Mouse (Mus musculus) erythroblast, adult 5-6 weeks (primary cell): Measurements from ENCODE around the gene Nfx1. TPM values are rescaled to one million over a fixed set of nuclear protein-coding genes. Genes with fewer than 3 reads are reported as not detected.

Source experiments
- ATAC-seq: replicated peaks from 2 replicates; pipeline ENCODE4 v1.8.0; 2016; ENCODE audit warnings: moderate number of reproducible peaks, mild to moderate bottlenecking, moderate TSS enrichment, inconsistent platforms; ENCODE audit not compliant: poor library complexity, low FRiP score, severe bottlenecking
- total RNA-seq, 2 experiments: library from RNA; stranded (forward) in 1 of 2; stranded (reverse) in 1 of 2; fragments of 150-400 nt in 1 of 2; fragments of 200-764, 138-1000 nt in 1 of 2; gene quantifications; 2 replicates each; pipeline versions ENCODE4 v1.2.3 to v1.2.4; 2015 to 2017; ENCODE audit warnings: low replicate concordance in 2 of 2

Gene Nfx1
- total RNA-seq, 2 experiments from 2014 or later: 8.8 to 19.3 TPM

DNA sequence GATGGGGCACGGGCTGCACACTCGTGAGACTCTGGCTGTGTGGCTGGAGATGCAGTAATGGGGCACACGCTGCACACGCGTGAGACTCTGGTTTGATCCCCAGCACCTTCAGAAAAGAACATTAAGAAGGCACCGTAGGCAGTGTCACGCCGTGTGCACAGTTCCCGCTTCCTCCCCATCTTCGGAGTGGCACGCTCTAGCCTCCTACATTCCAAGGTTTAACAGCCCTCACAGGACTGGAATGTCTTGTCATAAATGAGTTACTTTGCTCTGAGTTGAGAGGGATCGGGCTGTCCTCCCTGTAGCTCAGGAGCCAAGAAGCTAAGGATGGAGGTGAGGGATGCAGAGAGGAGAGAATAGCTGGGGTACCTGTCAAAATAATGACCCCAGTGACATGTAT, 72.2 kb downstream of the Nfx1 start:
- ATAC-seq: no peak

DNA sequence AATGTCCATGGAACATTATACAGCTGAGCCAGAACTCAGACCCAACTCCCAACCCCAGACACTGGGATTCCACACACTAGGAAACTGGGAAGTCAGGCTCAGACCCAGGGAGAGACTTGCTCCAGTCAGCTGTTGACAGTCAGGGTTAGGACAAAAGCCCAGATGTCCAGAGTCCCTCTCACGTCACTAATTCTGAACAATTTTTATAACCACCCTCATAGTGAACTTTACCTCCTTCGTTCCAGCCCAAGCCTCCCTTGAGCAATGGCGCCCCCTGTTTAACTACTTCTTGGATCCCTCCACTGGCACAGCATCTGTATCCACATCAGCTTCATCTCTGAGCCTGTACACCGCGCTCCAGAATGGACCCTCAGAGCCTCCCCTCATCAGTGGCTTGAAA, 73.3 kb downstream of the Nfx1 start:
- no peak for ATAC-seq

DNA sequence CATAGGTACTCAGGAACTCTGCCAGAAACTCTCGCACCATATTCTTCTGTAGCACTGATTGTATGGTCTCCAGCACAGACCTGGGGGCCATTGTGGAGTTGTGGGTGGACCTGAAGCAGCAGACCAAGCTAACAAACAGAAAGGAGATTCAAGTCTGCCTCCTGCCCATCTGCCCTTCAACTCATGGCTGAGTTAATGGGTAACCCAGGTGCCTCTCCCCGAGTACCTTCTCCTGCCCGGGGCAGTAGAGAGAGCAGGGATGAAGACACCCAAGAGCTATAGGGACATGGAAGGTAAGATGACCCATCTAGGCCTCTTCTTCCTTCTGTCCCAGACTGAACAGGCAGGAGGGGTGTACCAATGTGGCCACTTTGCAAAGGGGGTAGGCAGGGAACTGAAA, 74.6 kb downstream of the Nfx1 start:
- ATAC-seq: no peak

DNA sequence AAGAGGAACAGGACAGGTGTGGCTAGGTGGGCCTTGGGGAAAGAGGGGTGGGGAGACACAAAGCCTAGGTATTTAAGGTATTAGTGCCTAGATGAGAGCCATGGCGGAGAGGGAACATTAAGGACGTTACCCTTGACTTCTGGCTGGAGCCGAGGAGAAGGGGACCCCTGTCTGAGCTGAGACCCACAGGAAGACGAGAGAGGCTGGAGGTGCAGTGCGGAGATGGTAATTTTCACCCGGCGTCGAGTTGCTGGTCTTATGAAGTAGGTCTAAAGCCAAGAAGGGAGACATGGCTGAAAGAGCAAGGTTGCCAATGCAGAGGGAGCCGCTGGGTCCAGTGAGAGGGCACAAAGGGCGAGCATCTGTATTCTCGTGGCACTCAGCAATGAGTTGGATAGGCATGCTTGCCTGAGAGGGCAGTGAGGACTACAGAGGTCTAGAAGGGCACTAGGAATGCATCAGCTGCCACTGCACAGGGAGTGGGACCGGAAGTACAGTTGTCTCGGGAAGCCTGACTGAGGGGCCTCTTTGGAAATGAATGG, 75.6 kb downstream of the Nfx1 start:
- no peak for ATAC-seq

DNA sequence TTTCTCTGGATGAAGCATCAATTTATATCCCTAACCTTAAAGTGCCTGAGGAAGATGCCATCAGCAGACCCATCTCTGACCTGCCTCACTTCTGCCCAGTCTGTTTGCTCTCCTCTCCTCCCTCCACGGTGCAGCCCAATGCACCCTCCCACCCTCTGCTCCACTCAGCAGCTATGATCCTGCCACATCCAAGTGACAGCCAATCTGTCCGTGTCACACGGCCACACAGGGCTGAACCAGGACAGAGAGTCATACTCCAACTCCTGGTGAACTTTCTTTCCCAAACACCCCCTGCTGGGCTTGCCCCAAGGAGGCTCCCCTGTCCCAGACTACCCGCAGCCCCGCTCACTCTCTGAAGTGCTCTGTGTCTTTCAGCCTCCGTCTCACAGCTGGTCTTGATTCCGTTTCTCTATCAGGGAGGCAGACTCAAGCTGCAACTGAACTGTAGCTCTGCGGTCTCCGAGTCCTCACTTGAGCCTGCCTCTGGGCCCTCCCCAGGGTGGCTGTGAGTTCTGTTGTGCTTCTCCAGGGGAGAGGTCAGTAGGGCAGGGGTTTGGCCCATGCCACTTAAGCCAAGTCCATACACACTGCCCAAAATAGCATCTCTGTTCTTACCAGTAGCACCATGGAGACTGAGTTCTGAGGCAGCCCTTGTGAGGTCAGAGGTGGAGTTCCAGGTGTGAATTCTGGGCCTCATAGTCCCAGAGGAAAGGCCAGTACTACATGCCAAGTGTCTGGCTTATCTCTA, 77.0 kb downstream of the Nfx1 start, which contains the start of gene Aqp7:
TSS of gene Aqp7 (minus strand) at position 616 of the 748 bp plus-strand sequence.
- no peak for ATAC-seq

DNA sequence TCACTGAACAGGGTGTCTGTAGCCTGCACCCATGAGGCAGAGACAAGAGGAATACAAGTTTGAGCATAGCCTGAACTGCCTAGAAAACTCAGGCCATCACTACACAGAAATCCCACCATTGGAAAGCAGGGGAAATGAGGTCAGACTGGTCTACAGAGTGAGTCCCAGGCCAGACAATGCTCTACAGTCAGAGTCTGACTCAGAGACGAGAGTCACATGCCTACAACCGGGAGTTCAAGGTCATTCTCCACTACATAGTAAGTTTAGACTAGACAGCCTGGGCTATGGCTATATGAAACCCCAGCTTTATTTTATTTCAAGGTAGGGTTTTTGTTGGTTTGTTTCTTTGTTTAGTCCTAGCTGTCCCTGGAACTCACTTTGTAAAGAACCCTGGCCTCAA, 78.2 kb downstream of the Nfx1 start:
- no peak for ATAC-seq

DNA sequence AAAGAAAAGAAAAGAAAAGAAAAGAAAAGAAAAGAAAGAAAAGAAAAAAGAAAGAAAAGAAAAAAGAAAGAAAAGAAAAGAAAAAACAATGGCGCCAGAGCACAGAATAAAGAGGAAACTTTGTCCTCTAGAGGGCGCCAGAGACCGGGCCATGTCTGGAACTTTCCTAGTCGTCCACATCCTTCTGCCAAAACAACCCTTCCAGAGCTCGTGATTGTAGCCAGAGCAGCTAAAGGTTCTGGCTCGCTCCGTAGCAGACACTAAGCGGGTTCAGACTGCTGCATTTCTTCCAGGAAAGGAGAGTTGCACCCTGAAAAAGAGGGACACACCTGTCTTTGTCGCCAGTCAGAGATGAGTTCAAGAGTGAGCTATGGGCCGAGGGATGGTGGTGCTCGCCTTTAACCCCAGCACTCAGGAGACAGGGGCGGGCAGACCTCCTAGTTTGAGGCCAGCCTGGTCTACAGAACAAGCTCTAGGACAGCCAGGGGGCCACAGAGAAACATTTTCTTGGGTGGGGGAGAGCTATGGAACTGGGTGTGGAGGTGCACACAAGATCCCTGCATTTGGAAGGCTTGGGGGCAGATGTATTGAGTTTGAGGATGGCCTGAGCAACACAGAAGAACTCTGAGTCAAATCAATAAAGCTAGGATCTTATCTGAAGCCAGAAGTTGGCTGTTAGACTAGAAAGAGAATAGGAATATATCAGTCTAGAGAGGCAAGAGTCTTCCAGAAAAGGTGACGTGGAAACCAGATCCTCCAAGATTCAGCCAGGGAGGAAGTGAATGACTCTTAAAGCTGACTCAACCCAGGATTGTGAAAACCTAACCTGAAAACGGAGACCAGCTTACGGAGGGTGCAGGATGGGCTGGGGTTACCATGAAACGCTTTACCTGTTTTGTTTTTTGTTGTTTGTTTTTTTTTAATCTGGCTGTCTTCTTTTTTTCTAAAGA, 80.3 kb downstream of the Nfx1 start:
- ATAC-seq: peak; percentile 74

DNA sequence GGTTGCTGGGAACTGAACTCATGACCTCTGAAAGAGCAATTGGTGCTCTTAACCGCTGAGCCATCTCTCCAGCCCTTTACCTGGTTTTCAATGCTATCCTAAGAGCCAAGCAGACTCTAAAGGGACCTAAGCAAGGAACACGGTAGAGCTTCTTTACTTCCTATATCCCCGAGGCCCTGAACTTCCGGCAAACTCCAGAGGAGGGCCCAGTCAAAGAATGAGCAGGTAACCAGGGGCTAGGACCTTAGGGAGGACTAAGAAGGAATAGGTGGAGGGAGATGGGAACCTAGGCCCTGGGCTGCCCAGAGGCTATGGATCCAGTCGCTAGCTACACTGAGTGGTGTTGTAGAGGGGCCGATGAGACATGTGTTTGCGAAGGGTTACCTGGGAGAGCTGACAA, 81.1 kb downstream of the Nfx1 start:
- no peak for ATAC-seq

DNA sequence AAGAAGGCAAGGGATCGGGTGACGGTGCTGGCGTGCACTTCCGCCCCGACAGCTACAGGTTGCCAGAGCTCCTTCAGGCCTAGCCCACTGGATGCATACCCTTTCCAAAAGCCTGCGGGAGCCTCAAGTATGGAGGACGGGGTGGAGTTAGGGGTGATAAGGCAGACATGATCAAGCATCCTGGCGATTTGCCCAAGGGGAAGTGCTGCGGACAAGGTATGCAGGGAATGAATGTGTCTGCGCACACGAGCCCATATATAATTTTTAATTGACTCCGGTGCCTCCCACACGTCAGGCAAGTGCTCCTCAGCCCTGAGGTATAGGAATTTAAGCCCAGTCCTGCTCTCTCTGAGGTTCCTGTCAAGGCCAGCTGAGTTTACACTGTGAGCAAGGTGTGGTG, 84.4 kb downstream of the Nfx1 start:
- no peak for ATAC-seq

DNA sequence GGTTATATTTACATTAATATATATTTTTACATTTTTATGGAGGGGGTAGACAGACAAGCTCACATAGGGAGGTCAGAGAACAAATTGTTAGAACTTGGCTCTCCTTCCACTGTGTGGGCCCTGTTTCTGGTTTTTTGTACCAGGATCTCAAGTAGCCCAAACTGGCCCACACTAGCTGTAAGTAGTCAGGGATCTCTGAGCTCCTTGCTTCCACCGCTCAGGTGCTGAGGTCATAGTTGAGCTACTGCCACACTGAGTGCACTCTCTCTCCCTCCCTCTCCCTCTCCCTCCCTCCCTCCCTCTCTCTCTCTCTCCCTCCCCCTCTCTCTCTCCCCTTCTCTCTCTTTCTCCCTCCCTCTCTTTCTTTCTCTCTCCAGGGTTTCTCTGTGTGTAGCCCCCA, 85.5 kb downstream of the Nfx1 start:
- ATAC-seq: no peak

DNA sequence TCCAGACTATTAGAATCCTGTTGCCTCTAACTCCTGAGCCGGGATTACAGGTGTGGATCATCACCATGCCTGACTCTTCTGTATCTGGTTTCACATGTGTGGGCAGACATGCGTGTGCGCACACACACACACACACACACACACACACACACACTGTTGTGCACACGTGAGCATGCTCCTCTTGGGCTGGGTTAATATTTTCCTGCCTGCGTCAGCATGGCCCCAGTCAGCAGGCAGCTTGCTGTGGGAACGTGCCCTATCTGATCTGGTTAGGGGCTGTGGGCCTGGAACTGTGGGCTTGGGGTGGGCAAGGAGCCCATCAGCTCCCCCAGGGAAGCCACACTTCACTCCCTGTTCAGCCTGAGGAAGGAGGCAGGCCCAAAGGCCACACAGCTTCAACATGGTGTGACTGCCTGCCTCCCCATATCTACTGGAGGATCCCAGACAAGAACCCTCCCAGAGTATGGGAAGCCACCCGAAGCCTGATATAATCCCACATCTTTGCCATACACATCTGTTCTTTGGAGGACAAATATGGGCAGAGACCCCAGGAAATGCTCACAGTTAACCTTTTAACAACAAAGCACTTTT, 86.1 kb downstream of the Nfx1 start:
- ATAC-seq: no peak

DNA sequence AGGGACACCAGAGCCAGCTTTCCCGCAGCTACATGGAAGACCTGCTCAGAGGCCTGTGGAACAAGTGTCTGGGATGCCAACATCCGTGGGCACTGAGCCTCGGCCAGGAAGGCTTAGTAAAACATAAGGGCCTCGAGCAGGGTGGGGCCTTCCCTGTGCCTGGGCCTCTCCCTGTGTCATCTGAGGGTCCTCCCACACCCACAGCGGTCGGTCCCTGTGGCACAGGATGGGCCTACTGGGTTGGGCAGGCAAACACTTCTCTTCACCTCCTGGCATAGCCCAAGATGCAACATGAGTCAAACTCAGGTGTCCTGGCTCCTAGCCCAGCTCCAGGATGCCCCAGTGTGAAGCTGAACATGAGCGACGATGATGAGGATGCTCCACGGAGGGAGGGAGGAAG, 86.7 kb downstream of the Nfx1 start:
- no peak for ATAC-seq

DNA sequence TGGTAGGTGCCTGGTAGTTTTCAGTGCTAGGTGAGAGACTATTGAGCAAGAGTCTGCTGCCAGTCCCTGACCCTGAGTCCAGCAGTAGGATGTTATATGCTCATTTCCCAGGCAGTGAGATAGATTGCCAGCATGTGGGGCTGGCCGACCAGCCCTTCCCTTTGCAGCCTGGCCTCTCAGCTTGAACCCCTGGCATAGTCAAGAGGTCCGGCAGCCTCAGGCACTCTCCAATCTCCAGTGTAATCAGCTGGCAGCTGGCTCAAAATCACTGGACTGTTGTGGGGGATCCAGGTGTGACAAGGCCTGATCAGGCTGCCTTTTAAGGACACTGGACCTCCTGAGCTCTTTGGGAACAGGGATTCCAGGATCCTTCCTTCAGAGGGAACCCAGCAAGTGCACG, 92.6 kb downstream of the Nfx1 start:
- no peak for ATAC-seq

DNA sequence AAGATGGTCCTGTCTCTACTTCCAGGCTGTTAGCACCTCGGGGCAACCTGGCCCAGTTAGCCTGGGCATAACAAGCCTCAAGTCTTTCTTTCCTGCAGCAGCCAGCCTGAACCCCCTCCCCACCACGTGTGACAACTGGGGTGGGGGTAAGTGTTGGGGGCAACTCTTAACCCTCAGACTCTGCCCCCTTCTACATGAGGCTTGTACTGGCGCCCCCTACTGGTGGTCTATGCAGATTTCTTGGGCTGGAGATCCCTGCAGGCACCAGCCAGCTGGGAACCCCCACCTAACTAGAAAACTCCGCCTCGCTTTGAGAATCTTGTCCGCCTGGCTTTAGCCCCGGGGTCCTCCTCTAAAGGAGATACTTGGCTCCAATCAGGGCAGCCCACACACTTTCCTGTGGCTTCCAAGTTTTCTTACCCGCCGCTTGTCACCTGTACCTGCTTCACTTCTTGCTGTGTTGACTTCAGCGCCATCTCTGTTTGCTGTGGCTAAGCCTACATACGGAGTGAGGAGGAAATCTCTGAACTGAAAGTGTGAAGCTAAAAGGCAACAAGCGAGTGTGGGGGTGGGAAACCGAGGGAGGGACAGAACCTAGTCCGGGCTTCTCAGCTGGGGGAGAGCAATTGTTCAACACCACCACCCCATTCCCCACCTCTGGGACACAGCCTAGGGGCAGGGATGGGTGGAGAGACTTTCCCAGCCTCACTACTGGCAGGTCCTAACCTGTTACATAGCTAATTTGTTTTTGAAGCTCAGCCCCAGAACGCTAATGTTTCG, 93.4 kb downstream of the Nfx1 start:
- ATAC-seq: no peak

DNA sequence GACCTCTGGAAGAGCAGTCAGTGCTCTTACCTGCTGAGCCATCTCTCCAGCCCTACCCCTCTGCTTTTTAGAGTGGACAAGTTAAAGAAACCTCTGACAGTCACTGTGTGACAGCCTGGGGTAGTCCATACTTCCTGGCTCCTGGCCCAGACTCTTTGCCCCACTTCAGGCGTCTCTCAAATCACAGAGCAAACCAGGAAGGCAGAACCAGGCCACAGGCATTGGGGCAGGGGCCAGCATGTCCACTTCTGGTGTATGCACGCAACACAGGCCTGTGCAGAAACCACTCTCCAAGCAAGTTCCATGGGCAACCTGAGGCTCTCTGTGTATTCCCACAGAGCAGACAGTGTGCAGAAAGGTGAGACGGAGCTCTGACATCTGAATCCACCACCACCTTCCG, 94.5 kb downstream of the Nfx1 start:
- ATAC-seq: no peak

DNA sequence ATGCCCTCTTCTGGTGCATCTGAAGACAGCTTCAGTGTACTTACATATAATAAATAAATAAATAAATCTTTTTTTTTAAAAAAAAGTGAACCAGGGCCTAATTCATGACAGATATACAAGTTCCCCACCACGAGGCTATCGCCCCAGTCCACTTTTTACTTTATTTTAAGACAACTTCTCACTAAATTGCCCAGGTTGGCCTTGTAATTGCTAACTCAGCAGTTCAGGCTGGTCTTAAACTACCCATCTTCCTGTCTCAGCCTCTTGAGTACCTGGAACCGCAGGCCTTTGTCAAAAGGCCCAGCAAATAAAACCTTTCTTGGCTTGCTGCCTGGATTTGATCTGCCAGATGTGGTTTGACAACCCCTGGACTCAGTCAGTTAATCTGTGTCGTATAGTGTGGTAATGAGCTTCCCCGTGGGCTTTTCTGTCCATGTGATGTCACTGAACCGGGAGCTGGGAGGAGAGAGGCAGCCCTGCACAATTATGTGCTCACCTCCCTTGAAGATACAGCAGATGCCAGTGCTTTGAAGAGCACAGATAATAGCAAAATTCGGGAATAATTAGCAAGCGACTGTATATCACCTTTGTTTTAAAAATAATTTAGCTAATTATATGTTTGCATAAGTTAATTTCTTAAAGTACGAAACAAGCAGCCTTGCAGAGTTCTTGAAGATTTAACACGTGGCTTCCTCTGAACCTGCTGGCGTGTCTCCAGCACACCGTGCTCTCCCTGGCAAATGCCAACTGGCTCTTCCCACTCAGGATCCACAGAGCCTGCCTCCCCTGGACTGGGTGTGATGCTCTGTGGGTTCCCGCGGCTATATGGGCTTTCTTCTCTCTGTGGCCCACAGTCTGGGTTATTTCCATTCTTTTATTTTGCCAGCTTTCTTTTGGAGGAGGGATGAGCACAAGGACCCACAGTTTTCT, 101.1 kb downstream of the Nfx1 start:
- no peak for ATAC-seq

DNA sequence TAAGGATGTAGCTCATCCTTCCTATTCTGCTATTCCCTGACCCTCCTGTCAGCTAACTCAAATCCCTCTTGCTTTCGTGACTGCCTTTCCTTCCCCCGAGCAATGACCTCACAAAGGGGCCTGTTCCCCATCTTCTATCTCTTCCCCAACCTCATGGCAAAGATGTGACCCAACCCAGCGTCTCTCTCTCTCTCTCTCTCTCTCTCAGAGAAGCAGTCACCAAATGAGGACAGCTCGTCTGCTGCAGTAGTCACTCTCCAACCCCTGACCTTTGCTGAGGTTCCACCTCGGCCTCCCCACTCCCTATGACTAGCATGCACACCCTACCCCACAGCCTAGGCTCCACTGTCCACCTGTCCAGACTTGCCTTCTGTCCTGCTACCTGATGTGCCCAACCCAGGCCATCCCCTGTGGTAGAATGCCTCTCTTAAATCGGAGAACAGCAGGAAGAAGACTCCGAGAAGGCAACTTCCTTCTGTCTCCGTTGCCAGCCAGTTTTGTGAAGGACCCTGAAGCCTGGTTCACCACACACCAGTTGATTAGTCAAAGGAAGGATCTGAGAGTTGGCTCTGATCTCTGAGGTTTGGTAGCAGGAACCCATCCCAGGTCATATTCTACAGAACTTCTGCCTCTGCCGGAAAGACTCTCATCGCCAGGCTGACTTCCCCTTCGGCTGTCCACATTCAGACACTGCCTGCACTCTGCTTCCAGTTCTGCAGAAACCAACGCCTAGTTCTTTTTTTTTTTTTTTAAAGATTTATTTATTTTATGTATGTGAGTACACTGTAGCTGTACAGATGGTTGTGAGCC, 102.5 kb downstream of the Nfx1 start:
- ATAC-seq: no peak

DNA sequence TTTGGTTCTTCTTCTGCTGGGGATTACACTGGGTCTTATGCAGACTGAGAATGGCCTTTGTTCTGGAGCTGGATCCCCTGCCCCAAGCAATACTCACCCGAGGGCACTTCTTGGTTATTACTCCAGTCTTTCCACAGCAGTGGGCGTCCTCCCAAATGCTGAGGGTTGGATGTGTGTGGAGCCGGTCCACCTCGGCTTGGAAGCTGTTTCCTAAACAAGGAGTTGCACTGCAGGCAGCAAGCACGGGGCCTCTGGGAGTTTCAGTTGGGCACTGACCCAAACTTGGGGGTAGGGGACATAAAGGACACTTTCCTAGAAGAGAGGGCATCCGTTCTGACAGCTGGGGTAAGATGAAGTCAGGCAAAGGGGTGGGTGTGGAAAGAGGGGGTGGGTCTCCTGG, 103.8 kb downstream of the Nfx1 start:
- no peak for ATAC-seq
